Mouse (Mus musculus): Measurements from ENCODE around the gene Kif13a. TPM values are rescaled to one million over a fixed set of nuclear protein-coding genes. Genes with fewer than 3 reads are reported as not detected.

Kif13a gene
- total and polyA plus RNA-seq, 3 experiments = 1.2 to 1.7 TPM; not detected in 1

Other genes with a start within 250 kb of the Kif13a start
- gene Nup153, start 201.9 kb downstream of the Kif13a start, total RNA-seq (2012; rRNA removed) = 64.6 and 66.1 TPM in 2 replicates
- gene Nup153, start 201.9 kb downstream of the Kif13a start, polyA plus RNA-seq (2012; ENCODE audit: insufficient read depth in 1 of 2, insufficient read length in 2 of 2, low read depth in 1 of 2, low replicate concordance in 2 of 2, missing spikeins in 1 of 2) = 100 to 1,000 TPM in 1 of 2 experiments, 10 to 100 TPM in 1; 82.8 to 221 TPM
- not detected in 2 replicates for gene Nhlrc1, start 85.0 kb upstream of the Kif13a start, total RNA-seq (2012; rRNA removed)
- not detected for gene Nhlrc1, start 85.0 kb upstream of the Kif13a start, polyA plus RNA-seq (2012; ENCODE audit: insufficient read depth in 1 of 2, insufficient read length in 2 of 2, low read depth in 1 of 2, low replicate concordance in 2 of 2, missing spikeins in 1 of 2)
- 10.0 and 12.6 TPM in 2 replicates for gene Kdm1b, start 113.6 kb upstream of the Kif13a start, total RNA-seq (2012; rRNA removed)
- gene Kdm1b, start 113.6 kb upstream of the Kif13a start, polyA plus RNA-seq (2012; ENCODE audit: insufficient read depth in 1 of 2, insufficient read length in 2 of 2, low read depth in 1 of 2, low replicate concordance in 2 of 2, missing spikeins in 1 of 2) = 1 to 10 TPM in 1 of 2 experiments, not detected in 1; 9.6 TPM
- 2.5 and 2.7 TPM in 2 replicates for gene Tpmt, start 114.9 kb upstream of the Kif13a start, total RNA-seq (2012; rRNA removed)
- 1 to 10 TPM in 1 of 2 experiments, not detected in 1; 3.9 TPM for gene Tpmt, start 114.9 kb upstream of the Kif13a start, polyA plus RNA-seq (2012; ENCODE audit: insufficient read depth in 1 of 2, insufficient read length in 2 of 2, low read depth in 1 of 2, low replicate concordance in 2 of 2, missing spikeins in 1 of 2)
- gene Dek, start 176.3 kb upstream of the Kif13a start, total RNA-seq (2012; rRNA removed) = 97.9 and 99.7 TPM in 2 replicates
- gene Dek, start 176.3 kb upstream of the Kif13a start, polyA plus RNA-seq (2012; ENCODE audit: insufficient read depth in 1 of 2, insufficient read length in 2 of 2, low read depth in 1 of 2, low replicate concordance in 2 of 2, missing spikeins in 1 of 2) = 1,000 to 10,000 TPM in 1 of 2 experiments, 100 to 1,000 TPM in 1; 207 to 5,191 TPM
- not detected in 2 replicates for gene Rnf144b, start 192.8 kb upstream of the Kif13a start, total RNA-seq (2012; rRNA removed)
- not detected for gene Rnf144b, start 192.8 kb upstream of the Kif13a start, polyA plus RNA-seq (2012; ENCODE audit: insufficient read depth in 1 of 2, insufficient read length in 2 of 2, low read depth in 1 of 2, low replicate concordance in 2 of 2, missing spikeins in 1 of 2)

All from MEL (cell line).